Mouse (Mus musculus) cerebellum, postnatal 4 days (tissue): ENCODE data around the gene Tbxa2r.

Source experiments
- DNase-seq, 2 experiments: peaks; one replicate each; pipeline ENCODE4 v3.0.0; 2022; ENCODE audit warnings: low spot score in 2 of 2, mixed read lengths in 1 of 2

Gene Tbxa2r

GRCm38 (mm10) chr10:81320550-81321347 lies 7.8 kb upstream of the Tbxa2r start, which contains the start of gene Cactin:
Cactin (plus strand) TSS chr10:81321103.
- DNase-seq, result peak; percentile 93 to 99

- DNase-seq, result no peak
These were observed 7.1 kb upstream of the Tbxa2r start for GRCm38 (mm10) chr10:81321436-81321835.

GRCm38 (mm10) chr10:81322444-81322843 lies 6.1 kb upstream of the Tbxa2r start:
- no peak for DNase-seq

GRCm38 (mm10) chr10:81323141-81323775 lies 5.3 kb upstream of the Tbxa2r start:
- no peak for DNase-seq

GRCm38 (mm10) chr10:81323791-81324530 lies 4.6 kb upstream of the Tbxa2r start:
- no peak for DNase-seq

GRCm38 (mm10) chr10:81325176-81325575 lies 3.4 kb upstream of the Tbxa2r start:
- DNase-seq, result no peak

GRCm38 (mm10) chr10:81325781-81326180 lies 2.8 kb upstream of the Tbxa2r start:
- DNase-seq, result no peak

- DNase-seq, result no peak
These were observed 1.7 kb upstream of the Tbxa2r start for GRCm38 (mm10) chr10:81326858-81327257.

- no peak for DNase-seq
These were observed 572 bp upstream of the Tbxa2r start for GRCm38 (mm10) chr10:81327959-81328358.

- no peak for DNase-seq
These were observed 854 bp downstream of the Tbxa2r start for GRCm38 (mm10) chr10:81329194-81329975.

GRCm38 (mm10) chr10:81330007-81330406 lies 1.5 kb downstream of the Tbxa2r start:
- no peak for DNase-seq

GRCm38 (mm10) chr10:81332277-81332676 lies 3.7 kb downstream of the Tbxa2r start:
- no peak for DNase-seq

- no peak for DNase-seq
These were observed 5.8 kb downstream of the Tbxa2r start for GRCm38 (mm10) chr10:81334324-81334723.

GRCm38 (mm10) chr10:81335393-81336340 lies 7.1 kb downstream of the Tbxa2r start:
- DNase-seq, result no peak

- no peak for DNase-seq
These were observed 8.0 kb downstream of the Tbxa2r start for GRCm38 (mm10) chr10:81336558-81336957.

GRCm38 (mm10) chr10:81340551-81341332 lies 12.2 kb downstream of the Tbxa2r start:
- no peak for DNase-seq

GRCm38 (mm10) chr10:81341333-81341949 lies 12.9 kb downstream of the Tbxa2r start:
- peak in 1 of 2 experiments; percentile 78 for DNase-seq

- DNase-seq, result no peak
These were observed 14.4 kb downstream of the Tbxa2r start, which contains the start of gene Gipc3 for GRCm38 (mm10) chr10:81342686-81343505. Gipc3 (minus strand) TSS chr10:81343266.
